Mouse (Mus musculus): ENCODE measurements around the gene Dcun1d2.
A peak's percentile ranks its signal among the peaks of the same experiment; 100 is the strongest.
"Not testable (repeated sequence)": the region's sequence is repeated elsewhere in the genome, so short reads cannot be mapped to it uniquely, and the experiment has no call there.

Gene Dcun1d2

DNA sequence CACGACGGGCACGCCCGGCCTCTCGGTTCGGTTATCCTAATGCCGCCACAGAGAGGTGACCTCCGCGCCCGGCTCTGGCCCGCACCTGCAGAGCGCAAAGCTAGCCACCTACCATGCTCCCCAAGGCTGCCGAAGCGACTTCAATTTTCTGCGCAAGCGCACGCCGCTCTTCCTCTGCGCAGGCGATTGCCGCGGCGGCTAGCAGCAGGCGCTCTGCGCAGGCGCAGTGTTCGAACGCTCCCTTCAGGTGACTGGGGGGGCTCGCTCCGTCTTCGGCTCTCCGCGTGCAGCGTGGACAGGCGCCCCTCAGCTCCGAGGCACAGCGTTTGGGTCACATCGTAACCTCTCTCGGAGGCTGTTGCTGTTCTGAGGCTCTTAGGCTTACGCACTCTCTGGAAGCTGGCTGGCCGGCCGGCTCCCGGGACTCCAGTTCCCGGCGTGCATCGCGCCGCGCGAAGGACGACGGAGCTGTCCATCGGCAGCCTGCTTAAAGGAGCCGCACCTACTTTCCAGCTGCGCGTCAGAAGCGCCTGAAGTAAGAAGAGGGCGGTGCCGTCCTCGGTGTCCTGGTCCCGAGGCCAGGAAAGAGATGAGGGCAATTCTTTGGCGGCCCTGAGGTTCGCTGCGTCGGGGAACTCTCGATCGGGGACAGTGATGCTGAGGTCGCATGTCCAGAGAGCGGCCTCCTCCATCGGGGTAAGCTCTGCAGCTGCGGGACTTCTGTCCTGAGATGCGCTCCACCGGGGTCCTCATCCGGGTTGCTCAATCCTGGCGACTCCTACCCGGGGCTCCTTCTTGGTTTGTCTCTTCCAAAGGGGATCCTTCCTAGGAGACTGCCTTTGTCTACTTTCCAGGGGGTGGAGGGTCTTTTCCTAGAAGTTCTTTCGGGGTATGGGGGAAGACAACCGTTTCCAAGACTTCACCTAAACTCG, at the start of gene Dcun1d2, which contains the start of gene Tmco3:
TSS of gene Dcun1d2 (minus strand) at position 440 of the 932 bp plus-strand sequence.
TSS of gene Tmco3 (plus strand) at position 499 of the 932 bp plus-strand sequence.
- DNase-seq (ENCODE audit: low spot score): peak; percentile 95

- DNase-seq (ENCODE audit: low spot score): no peak
Measured at GRCm38 (mm10) chr8:13337678-13338077, 49.7 kb upstream of the Dcun1d2 start.

- DNase-seq (ENCODE audit: low spot score): not testable (repeated sequence)
Measured at GRCm38 (mm10) chr8:13337245-13337644, 49.3 kb upstream of the Dcun1d2 start.

DNA sequence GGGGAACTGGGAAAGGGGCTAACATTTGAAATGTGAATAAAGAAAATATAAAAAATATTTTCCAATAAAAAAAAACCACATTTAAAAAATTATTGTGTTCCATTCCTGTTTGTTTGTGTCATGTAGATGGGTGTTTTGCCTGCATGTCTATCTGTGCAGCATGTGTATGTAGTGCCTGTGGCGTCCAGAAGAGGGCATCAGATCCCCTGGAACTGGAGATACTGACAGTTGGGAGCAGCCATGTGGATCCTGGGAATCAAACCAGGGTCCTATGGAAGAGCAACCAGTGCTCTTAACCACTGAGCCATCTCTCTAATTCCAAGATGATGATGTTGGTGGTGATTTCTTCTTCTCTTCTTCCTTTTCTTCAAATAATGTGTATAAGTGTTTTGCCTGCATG, 46.7 kb upstream of the Dcun1d2 start:
- DNase-seq (ENCODE audit: low spot score): no peak

DNA sequence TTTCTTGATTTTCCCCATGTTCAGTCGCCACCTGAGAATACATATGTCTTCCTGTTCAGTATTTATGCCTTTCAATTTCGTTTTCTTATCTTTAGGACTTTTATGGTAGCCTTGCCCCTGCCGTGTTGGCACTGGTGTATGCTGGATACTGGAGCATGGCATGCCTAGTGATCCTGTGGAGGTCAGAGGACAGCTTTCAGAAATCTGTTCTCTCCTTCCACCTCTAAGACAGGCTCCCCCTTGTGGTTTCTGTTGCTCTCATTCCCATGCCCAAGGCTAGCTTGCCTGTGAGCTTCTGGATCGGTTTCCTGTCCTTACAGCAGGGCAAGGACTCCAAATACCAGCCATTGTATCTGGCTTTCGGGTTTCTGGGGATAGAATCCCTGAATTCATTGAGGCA, 38.7 kb upstream of the Dcun1d2 start:
- DNase-seq (ENCODE audit: low spot score): no peak

GRCm38 (mm10) chr8:13316671-13317070, 28.7 kb upstream of the Dcun1d2 start:
- DNase-seq (ENCODE audit: low spot score): no peak

- DNase-seq (ENCODE audit: low spot score): no peak
Measured at GRCm38 (mm10) chr8:13314922-13315321, 27.0 kb upstream of the Dcun1d2 start.

DNA sequence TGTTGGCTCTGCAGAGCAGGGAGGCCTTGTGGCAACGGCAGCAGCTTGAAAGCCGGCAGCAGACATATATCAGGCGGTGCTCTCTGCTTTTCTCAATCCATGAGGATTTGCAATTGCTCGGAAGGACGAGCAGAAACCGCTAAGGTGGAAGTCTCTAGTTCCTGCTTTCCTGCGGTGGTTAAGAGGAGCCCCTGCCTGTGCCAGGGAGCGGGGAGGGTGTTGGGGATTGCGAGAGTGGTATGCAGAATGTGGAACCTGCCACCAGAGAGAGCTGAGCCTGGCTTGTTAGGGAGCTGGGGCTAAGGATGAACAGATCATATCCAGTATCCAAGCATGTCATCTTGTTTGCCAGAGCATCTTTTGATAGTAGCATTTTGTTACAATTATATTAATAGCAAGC, 19.0 kb upstream of the Dcun1d2 start:
- no peak for DNase-seq (ENCODE audit: low spot score)

- DNase-seq (ENCODE audit: low spot score): no peak
Measured at GRCm38 (mm10) chr8:13306309-13306909, 18.5 kb upstream of the Dcun1d2 start.

GRCm38 (mm10) chr8:13305884-13306283, 18.0 kb upstream of the Dcun1d2 start:
- DNase-seq (ENCODE audit: low spot score): no peak

GRCm38 (mm10) chr8:13305459-13305858, 17.5 kb upstream of the Dcun1d2 start:
- no peak for DNase-seq (ENCODE audit: low spot score)

DNA sequence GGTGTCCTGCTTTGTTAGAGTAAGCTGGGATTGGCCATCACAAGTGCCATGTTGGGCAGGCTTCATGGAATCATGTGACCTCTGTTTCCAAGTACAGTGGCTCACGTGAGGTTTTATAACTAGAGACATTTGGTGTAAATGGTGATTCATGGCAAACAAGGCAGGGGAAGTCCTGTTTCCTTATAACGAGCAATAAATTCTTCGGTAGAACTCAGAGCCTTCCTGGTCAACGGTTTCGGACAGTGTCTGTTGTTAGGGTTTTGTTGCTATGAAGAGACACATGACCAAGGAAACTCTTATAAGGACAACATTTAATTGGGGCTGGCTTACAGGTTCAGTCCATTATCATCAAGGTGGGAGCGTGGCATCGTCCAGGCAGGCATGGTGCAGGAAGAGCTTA, 13.1 kb upstream of the Dcun1d2 start:
- no peak for DNase-seq (ENCODE audit: low spot score)

DNA sequence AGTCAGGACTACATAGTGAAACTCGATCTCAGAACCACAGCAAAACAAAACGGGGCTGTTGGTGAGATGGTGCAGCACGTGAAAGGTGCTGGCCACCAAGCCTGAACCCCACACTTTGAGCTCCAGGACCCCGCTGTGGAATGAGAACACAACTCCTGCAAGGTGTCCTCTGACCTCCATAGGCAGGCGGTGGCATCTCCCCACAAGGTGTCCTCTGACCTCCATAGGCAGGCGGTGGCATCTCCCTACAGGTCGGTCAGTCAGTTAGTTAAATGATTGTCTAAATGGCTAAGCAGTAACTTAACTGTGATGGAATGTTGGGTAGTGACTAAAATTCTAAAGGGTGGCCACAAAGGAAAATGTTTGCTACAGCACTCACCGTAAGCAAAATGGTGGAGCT, 11.6 kb upstream of the Dcun1d2 start:
- no peak for DNase-seq (ENCODE audit: low spot score)

DNA sequence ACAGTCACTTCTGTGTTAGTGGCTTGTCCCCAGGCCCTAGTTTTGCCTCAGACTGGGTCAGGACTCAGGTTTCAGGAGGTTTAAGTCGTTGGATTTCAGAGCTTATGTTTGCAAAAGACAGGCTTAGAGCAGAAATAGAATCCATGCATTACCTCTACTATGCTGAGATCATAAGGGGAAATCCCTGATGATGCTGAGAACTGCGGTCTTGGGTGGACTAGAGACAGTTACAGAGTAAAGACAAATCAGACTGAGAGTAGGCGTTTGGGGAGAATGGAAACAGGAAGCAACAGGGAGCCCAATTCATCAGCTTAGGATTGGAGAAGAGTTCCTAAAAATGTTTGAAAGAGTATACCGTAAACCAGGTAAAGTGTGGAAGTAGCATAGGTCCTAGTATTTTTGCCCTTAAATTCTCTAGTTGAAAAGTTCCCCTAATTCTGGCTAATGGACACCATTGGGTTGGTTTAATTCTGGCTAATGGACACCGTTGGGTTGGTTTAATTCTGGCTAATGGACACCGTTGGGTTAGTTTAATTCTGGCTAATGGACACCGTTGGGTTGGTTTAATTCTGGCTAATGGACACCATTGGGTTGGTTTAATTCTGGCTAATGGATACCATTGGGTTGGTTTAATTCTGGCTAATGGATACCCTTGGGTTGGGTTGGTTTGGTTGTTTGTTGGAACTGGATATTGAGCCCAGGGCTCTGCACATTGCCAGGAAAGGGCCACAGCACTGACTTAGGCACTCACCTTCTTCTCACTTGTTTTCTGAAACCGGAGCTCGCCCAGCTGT, 5.9 kb upstream of the Dcun1d2 start:
- no peak for DNase-seq (ENCODE audit: low spot score)

DNA sequence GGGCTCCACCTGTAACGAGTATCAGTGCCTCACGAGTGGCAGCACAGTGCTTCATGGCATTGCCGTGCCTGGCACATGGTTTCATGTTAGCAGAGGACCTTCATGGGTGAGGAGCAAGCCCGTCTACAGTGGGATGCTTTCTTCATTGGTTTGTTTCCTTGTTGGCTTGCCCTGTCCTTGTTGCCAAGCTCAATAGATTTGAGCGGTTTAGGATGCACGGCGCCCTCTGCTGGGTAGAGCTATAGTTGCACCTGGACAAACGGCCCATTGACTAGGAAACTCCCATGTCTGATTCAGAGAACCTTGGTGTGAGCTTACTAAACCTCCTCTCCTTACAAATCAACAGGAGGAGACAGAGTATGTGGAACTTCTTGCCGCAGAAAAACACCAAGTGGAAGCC, 4.4 kb upstream of the Dcun1d2 start:
- peak; percentile 68 for DNase-seq (ENCODE audit: low spot score)

- no peak for DNase-seq (ENCODE audit: low spot score)
Measured at GRCm38 (mm10) chr8:13288646-13289045, 715 bp upstream of the Dcun1d2 start.

- peak; percentile 80 for DNase-seq (ENCODE audit: low spot score)
Measured at GRCm38 (mm10) chr8:13287304-13287691, 633 bp downstream of the Dcun1d2 start.

GRCm38 (mm10) chr8:13283200-13283599, 4.7 kb downstream of the Dcun1d2 start:
- DNase-seq (ENCODE audit: low spot score): no peak

GRCm38 (mm10) chr8:13276941-13277447, 10.9 kb downstream of the Dcun1d2 start:
- DNase-seq (ENCODE audit: low spot score): no peak

DNA sequence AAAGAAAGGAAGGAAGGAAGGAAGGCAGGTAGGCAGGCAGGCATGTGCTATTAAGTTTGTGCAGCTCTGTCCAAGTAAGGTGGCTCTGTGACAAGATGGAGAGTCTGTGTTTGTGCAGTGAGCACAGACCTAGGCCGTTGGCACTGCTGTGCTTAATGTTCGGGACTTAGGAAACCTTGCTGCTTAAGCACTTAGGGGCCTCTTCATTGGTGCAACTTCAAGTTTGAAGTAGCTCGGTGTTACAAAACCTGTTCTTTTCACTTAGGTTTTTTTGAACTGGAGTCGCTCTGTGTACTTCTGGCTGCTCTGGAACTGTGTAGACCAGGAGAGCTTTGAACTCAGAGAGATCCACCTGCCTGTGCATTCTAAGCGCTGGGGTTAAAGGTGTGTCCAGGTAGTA, 15.1 kb downstream of the Dcun1d2 start:
- no peak for DNase-seq (ENCODE audit: low spot score)

GRCm38 (mm10) chr8:13267566-13267965, 20.4 kb downstream of the Dcun1d2 start:
- DNase-seq (ENCODE audit: low spot score): no peak

DNA sequence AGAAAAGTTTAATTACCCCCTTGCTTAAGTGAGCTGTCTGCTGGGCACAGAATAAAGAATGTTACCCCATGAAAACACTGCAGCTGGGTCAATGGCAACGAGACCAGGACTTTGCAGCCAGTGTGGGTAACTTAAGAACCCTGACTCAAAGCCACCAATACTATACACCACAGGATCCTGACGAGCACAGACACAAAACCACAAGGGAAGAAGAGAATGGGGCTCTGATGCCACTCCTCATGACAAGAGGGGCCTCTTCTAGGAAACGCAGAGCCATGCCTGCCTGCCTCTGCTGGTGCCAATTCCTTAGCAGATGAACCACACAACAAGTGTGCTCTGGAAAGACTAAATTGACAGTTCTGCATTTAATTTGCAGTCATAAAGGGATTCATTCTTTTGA, 24.6 kb downstream of the Dcun1d2 start:
- DNase-seq (ENCODE audit: low spot score): no peak
